Mouse (Mus musculus) bone marrow, adult 2 months (tissue): ENCODE measurements around the gene Senp2.

Experiments
- CTCF ChIP-seq: fragments of 200-500 bp; IDR thresholded peaks from 2 replicates; pipeline ENCODE4 v1.5.1; 2011; ENCODE audit warnings: low read length, control low read depth; ENCODE audit not compliant: control insufficient read depth, insufficient read depth
- POLR2A ChIP-seq: fragments of 200-500 bp; IDR thresholded peaks from 2 replicates; pipeline ENCODE4 v1.6.1; 2011; ENCODE audit warnings: low read depth, mild to moderate bottlenecking, control low read depth, low read length, borderline replicate concordance; ENCODE audit not compliant: control insufficient read depth

GRCm38 (mm10) chr16:21996402-21996801, 12.9 kb upstream of the Senp2 start:
- TF ChIP-seq POLR2A (no peak), CTCF (no peak)
